Mouse (Mus musculus): ENCODE data around the gene Zcchc12. TPM values are rescaled to one million over a fixed set of nuclear protein-coding genes. Genes with fewer than 3 reads are reported as not detected.

Gene Zcchc12
- polyA plus RNA-seq, 1 experiment from 2014 or later: 1.2 TPM

- WGBS: 59% methylated on average over 5 of the region's 5 CpGs
- Histone ChIP-seq H3K9ac (replicated peaks; ENCODE audit: low read depth) (no peak overlapping the region), H3K27me3 (replicated peaks; ENCODE audit: insufficient read depth, low read length) (no peaks in the 10 kb centered on the region), H3K4me2 (replicated peaks; ENCODE audit: low read depth, low read length) (no peak overlapping the region), H3K4me3 (ENCODE audit: low read depth, low read length) (no peak overlapping the region), H3K27ac (ENCODE audit: low read length) (no peak overlapping the region), H3K36me3 (ENCODE audit: insufficient read depth, low read length) (no peaks in the 10 kb centered on the region), H3K4me1 (ENCODE audit: insufficient read depth, low read depth, low read length) (no peaks in the 10 kb centered on the region), H3K9me3 (ENCODE audit: low read length) (no peaks in the 10 kb centered on the region)
- no peak for TF ChIP-seq CTCF (IDR thresholded peaks at IDR 0.05)
- TF ChIP-seq EP300 (IDR thresholded peaks at IDR 0.05): no peak
- no peak for DNase-seq (ENCODE audit: low spot score)
- no peak for ATAC-seq
Measured at GRCm38 (mm10) chrX:36186036-36186435, 9.7 kb upstream of the Zcchc12 start.

GRCm38 (mm10) chrX:36186443-36186842, 9.3 kb upstream of the Zcchc12 start:
- 44% methylated on average over 6 of the region's 6 CpGs for WGBS
- no peaks in the 10 kb centered on the region for H3K9me3 ChIP-seq (ENCODE audit: low read length)
- H3K4me1 ChIP-seq (ENCODE audit: insufficient read depth, low read depth, low read length): no peaks in the 10 kb centered on the region
- H3K27ac ChIP-seq (ENCODE audit: low read length): no peak overlapping the region
- H3K9ac ChIP-seq (replicated peaks; ENCODE audit: low read depth): no peak overlapping the region
- TF ChIP-seq EP300 (IDR thresholded peaks at IDR 0.05): no peak
- no peak for TF ChIP-seq CTCF (IDR thresholded peaks at IDR 0.05)
- no peak overlapping the region for H3K4me2 ChIP-seq (replicated peaks; ENCODE audit: low read depth, low read length)
- H3K4me3 ChIP-seq (ENCODE audit: low read depth, low read length): no peak overlapping the region
- no peaks in the 10 kb centered on the region for H3K27me3 ChIP-seq (replicated peaks; ENCODE audit: insufficient read depth, low read length)
- DNase-seq (ENCODE audit: low spot score) (no peak), ATAC-seq (no peak)
- H3K36me3 ChIP-seq (ENCODE audit: insufficient read depth, low read length): no peaks in the 10 kb centered on the region

- H3K4me1 ChIP-seq (ENCODE audit: insufficient read depth, low read depth, low read length): no peaks in the 10 kb centered on the region
- no peak overlapping the region for H3K27ac ChIP-seq (ENCODE audit: low read length)
- TF ChIP-seq CTCF (IDR thresholded peaks at IDR 0.05) (no peak), EP300 (IDR thresholded peaks at IDR 0.05) (no peak)
- H3K4me3 ChIP-seq (ENCODE audit: low read depth, low read length): no peak overlapping the region
- no peaks in the 10 kb centered on the region for H3K36me3 ChIP-seq (ENCODE audit: insufficient read depth, low read length)
- whole genome bisulfite sequencing: 18% methylated on average over 6 of the region's 6 CpGs
- ATAC-seq: no peak
- H3K27me3 ChIP-seq (replicated peaks; ENCODE audit: insufficient read depth, low read length): no peaks in the 10 kb centered on the region
- no peak overlapping the region for H3K4me2 ChIP-seq (replicated peaks; ENCODE audit: low read depth, low read length)
- no peak for DNase-seq (ENCODE audit: low spot score)
- H3K9ac ChIP-seq (replicated peaks; ENCODE audit: low read depth): no peak overlapping the region
- H3K9me3 ChIP-seq (ENCODE audit: low read length): no peaks in the 10 kb centered on the region
Measured at GRCm38 (mm10) chrX:36193951-36194350, 1.8 kb upstream of the Zcchc12 start.

- no peaks in the 10 kb centered on the region for H3K36me3 ChIP-seq (ENCODE audit: insufficient read depth, low read length)
- DNase-seq (ENCODE audit: low spot score) (no peak), ATAC-seq (no peak)
- no peak overlapping the region for H3K27ac ChIP-seq (ENCODE audit: low read length)
- H3K4me1 ChIP-seq (ENCODE audit: insufficient read depth, low read depth, low read length): no peaks in the 10 kb centered on the region
- no peaks in the 10 kb centered on the region for H3K9me3 ChIP-seq (ENCODE audit: low read length)
- 59% methylated on average over 2 of the region's 2 CpGs for WGBS
- TF ChIP-seq EP300 (IDR thresholded peaks at IDR 0.05) (no peak), CTCF (IDR thresholded peaks at IDR 0.05) (no peak)
- H3K9ac ChIP-seq (replicated peaks; ENCODE audit: low read depth): no peak overlapping the region
- H3K4me2 ChIP-seq (replicated peaks; ENCODE audit: low read depth, low read length): no peak overlapping the region
- H3K27me3 ChIP-seq (replicated peaks; ENCODE audit: insufficient read depth, low read length): no peaks in the 10 kb centered on the region
- no peak overlapping the region for H3K4me3 ChIP-seq (ENCODE audit: low read depth, low read length)
Measured at GRCm38 (mm10) chrX:36209554-36209953, 13.8 kb downstream of the Zcchc12 start.

GRCm38 (mm10) chrX:36211216-36211615, 15.5 kb downstream of the Zcchc12 start:
- no peak for TF ChIP-seq EP300 (IDR thresholded peaks at IDR 0.05)
- TF ChIP-seq CTCF (IDR thresholded peaks at IDR 0.05): no peak
- Histone ChIP-seq H3K4me2 (replicated peaks; ENCODE audit: low read depth, low read length) (no peak overlapping the region), H3K36me3 (ENCODE audit: insufficient read depth, low read length) (no peaks in the 10 kb centered on the region), H3K9ac (replicated peaks; ENCODE audit: low read depth) (no peak overlapping the region), H3K27ac (ENCODE audit: low read length) (no peak overlapping the region), H3K9me3 (ENCODE audit: low read length) (no peaks in the 10 kb centered on the region), H3K4me3 (ENCODE audit: low read depth, low read length) (no peak overlapping the region), H3K4me1 (ENCODE audit: insufficient read depth, low read depth, low read length) (no peaks in the 10 kb centered on the region), H3K27me3 (replicated peaks; ENCODE audit: insufficient read depth, low read length) (no peaks in the 10 kb centered on the region)
- 71% methylated on average over 3 of the region's 3 CpGs for WGBS
- ATAC-seq (no peak), DNase-seq (ENCODE audit: low spot score) (no peak)

GRCm38 (mm10) chrX:36221366-36221765, 25.7 kb downstream of the Zcchc12 start:
- Histone ChIP-seq H3K4me2 (replicated peaks; ENCODE audit: low read depth, low read length) (no peak overlapping the region), H3K4me3 (ENCODE audit: low read depth, low read length) (no peak overlapping the region), H3K9me3 (ENCODE audit: low read length) (no peaks in the 10 kb centered on the region), H3K4me1 (ENCODE audit: insufficient read depth, low read depth, low read length) (no peaks in the 10 kb centered on the region), H3K9ac (replicated peaks; ENCODE audit: low read depth) (no peak overlapping the region), H3K27me3 (replicated peaks; ENCODE audit: insufficient read depth, low read length) (no peaks in the 10 kb centered on the region), H3K36me3 (ENCODE audit: insufficient read depth, low read length) (no peaks in the 10 kb centered on the region), H3K27ac (ENCODE audit: low read length) (no peak overlapping the region)
- no peak for ATAC-seq
- 29% methylated on average over 2 of the region's 2 CpGs for WGBS
- TF ChIP-seq EP300 (IDR thresholded peaks at IDR 0.05): no peak
- peak; percentile 7; the same call in 1 of the 2 replicates for TF ChIP-seq CTCF (IDR thresholded peaks at IDR 0.05)
- DNase-seq (ENCODE audit: low spot score): no peak

GRCm38 (mm10) chrX:36225777-36226176, 30.1 kb downstream of the Zcchc12 start:
- Histone ChIP-seq H3K4me2 (replicated peaks; ENCODE audit: low read depth, low read length) (no peak overlapping the region), H3K27ac (ENCODE audit: low read length) (no peak overlapping the region)
- peak; percentile 56 for DNase-seq (ENCODE audit: low spot score)

More at GRCm38 (mm10) chrX:36225777-36226176, 30.1 kb downstream of the Zcchc12 start:
- 13% methylated on average over 7 of the region's 7 CpGs for WGBS
- no peak for ATAC-seq
- TF ChIP-seq CTCF (IDR thresholded peaks at IDR 0.05) (peak; percentile 78), EP300 (IDR thresholded peaks at IDR 0.05) (no peak)
- Histone ChIP-seq H3K27me3 (replicated peaks; ENCODE audit: insufficient read depth, low read length) (no peaks in the 10 kb centered on the region), H3K4me3 (ENCODE audit: low read depth, low read length) (no peak overlapping the region), H3K4me1 (ENCODE audit: insufficient read depth, low read depth, low read length) (no peaks in the 10 kb centered on the region), H3K36me3 (ENCODE audit: insufficient read depth, low read length) (no peaks in the 10 kb centered on the region), H3K9ac (replicated peaks; ENCODE audit: low read depth) (no peak overlapping the region), H3K9me3 (ENCODE audit: low read length) (no peaks in the 10 kb centered on the region)
